ENCODE assay signal across 9 mouse cellular contexts in genomic region chr6:124570026-124570425, GRCm38 (mm10). TPM values are rescaled to one million over a fixed set of nuclear protein-coding genes. Genes with fewer than 3 reads are reported as not detected.
DNase-seq lines count a peak whose midpoint lies in the region; ATAC-seq and TF ChIP-seq lines count a peak whose summit lies in the region.
"Had no signal": no experiment of that assay in that cellular context is flagged by ENCODE, and none has a peak within 500 bp of the region (broad histone marks: within the 10 kb centered on the region; RNA-seq: fewer than 3 reads in every experiment).

TSS of gene C1rb (plus strand) at chr6:124570294.

- no peaks in the 10 kb centered on the region for H3K9me3 ChIP-seq in ES-E14 (ENCODE audit: control insufficient read depth, insufficient read depth, low read depth, low read length)
- H3K9me3 ChIP-seq in embryonic facial prominence, embryonic 11.5 days (replicated peaks; ENCODE audit: control insufficient read depth, low read length): no peaks in the 10 kb centered on the region
- H3K9me3 ChIP-seq in heart, embryonic 13.5 days: no peaks in the 10 kb centered on the region
- no peaks in the 10 kb centered on the region for H3K9me3 ChIP-seq in lung, embryonic 14.5 days (ENCODE audit: low read depth, low read length)

- peak; percentile 91 for TF ChIP-seq CTCF in lung, embryonic 14.5 days (IDR thresholded peaks at IDR 0.05; ENCODE audit: low read depth)

- WGBS in embryonic facial prominence, embryonic 11.5 days: 1% methylated on average over 8 of the region's 8 CpGs
- WGBS in heart, embryonic 13.5 days: 2% methylated on average over 8 of the region's 8 CpGs
- WGBS in large intestine, adult 2 months: 5% methylated on average over 8 of the region's 8 CpGs
- 1% methylated on average over 8 of the region's 8 CpGs for WGBS in lung, embryonic 14.5 days

- H3K27me3 ChIP-seq in embryonic facial prominence, embryonic 11.5 days (ENCODE audit: control insufficient read depth, insufficient read depth, low read length): no peaks in the 10 kb centered on the region
- no peaks in the 10 kb centered on the region for H3K27me3 ChIP-seq in heart, embryonic 13.5 days (replicated peaks)
- no peaks in the 10 kb centered on the region for H3K27me3 ChIP-seq in lung, embryonic 14.5 days (ENCODE audit: insufficient read depth, low read length)

- ATAC-seq in embryonic facial prominence, embryonic 11.5 days (replicated peaks; ENCODE audit: insufficient number of reproducible peaks, low FRiP score, low TSS enrichment, low read depth): no peak
- ATAC-seq in heart, embryonic 13.5 days (ENCODE audit: extremely low read depth, insufficient number of reproducible peaks, low FRiP score, low TSS enrichment): no peak
- peak; percentile 38; the same call in 1 of the 2 replicates for ATAC-seq in lung, embryonic 14.5 days (ENCODE audit: insufficient read depth)
- no peak for ATAC-seq in erythroid progenitor cell, adult 5-6 weeks (replicated peaks; ENCODE audit: low FRiP score, poor library complexity, severe bottlenecking)

- H3K36me3 ChIP-seq in ES-E14 (ENCODE audit: control insufficient read depth, insufficient read depth, low read length, poor library complexity, severe bottlenecking): no peaks in the 10 kb centered on the region
- H3K36me3 ChIP-seq in embryonic facial prominence, embryonic 11.5 days (replicated peaks; ENCODE audit: control insufficient read depth, insufficient read depth, low read depth, low read length): no peaks in the 10 kb centered on the region
- no peaks in the 10 kb centered on the region for H3K36me3 ChIP-seq in heart, embryonic 13.5 days
- no peaks in the 10 kb centered on the region for H3K36me3 ChIP-seq in lung, embryonic 14.5 days (ENCODE audit: insufficient read depth)

- peak; percentile 60 for DNase-seq in ES-E14 (ENCODE audit: low read depth, low spot score)
- peak; percentile 85 for DNase-seq in adrenal gland, postnatal 14 days
- DNase-seq in embryonic facial prominence, embryonic 11.5 days (ENCODE audit: low spot score): peak; percentile 78
- peak; percentile 46 for DNase-seq in large intestine, adult 2 months (ENCODE audit: low read depth, low spot score)
- peak; percentile 85 for DNase-seq in lung, embryonic 14.5 days
- DNase-seq in right cerebral cortex, adult 18-20 months: peak; percentile 38

- H3K4me3 ChIP-seq in ES-E14 (ENCODE audit: insufficient read depth in 1 of 2, low read depth in 1 of 2, low read length in 2 of 2, poor library complexity in 1 of 2, severe bottlenecking in 1 of 2): peak within 1 kb of the TSS in 1 of 2 experiments; percentile 31; a peak in 1 of 4 replicates
- no peak within 1 kb of the TSS for H3K4me3 ChIP-seq in embryonic facial prominence, embryonic 11.5 days (ENCODE audit: low read depth, low read length)
- no peak within 1 kb of the TSS for H3K4me3 ChIP-seq in heart, embryonic 13.5 days
- no peak within 1 kb of the TSS for H3K4me3 ChIP-seq in lung, embryonic 14.5 days (ENCODE audit: low read depth, low read length)

- peaks cover 0 to 2% of the 10 kb centered on the region in 2 experiments; a peak in 1 of 4 replicates for H3K4me1 ChIP-seq in ES-E14 (ENCODE audit: control insufficient read depth in 2 of 2, insufficient read depth in 2 of 2, low read length in 2 of 2, poor library complexity in 1 of 2)
- H3K4me1 ChIP-seq in embryonic facial prominence, embryonic 11.5 days (ENCODE audit: control insufficient read depth, insufficient read depth, low read length): no peaks in the 10 kb centered on the region; the same call in 1 of the 2 replicates
- H3K4me1 ChIP-seq in heart, embryonic 13.5 days: peaks cover 5% of the 10 kb centered on the region; the same call in 1 of the 2 replicates
- no peaks in the 10 kb centered on the region for H3K4me1 ChIP-seq in lung, embryonic 14.5 days (ENCODE audit: insufficient read depth)

- no peak within 1 kb of the TSS for H3K4me2 ChIP-seq in embryonic facial prominence, embryonic 11.5 days (ENCODE audit: low read depth, low read length)
- H3K4me2 ChIP-seq in heart, embryonic 13.5 days: peak within 1 kb of the TSS; percentile 51
- no peak within 1 kb of the TSS for H3K4me2 ChIP-seq in lung, embryonic 14.5 days

- in situ Hi-C loops in ES-E14 (cut with MboI; ENCODE audit: low sequenced_read_pairs in 2 of 2, unreplicated experiment in 2 of 2): no loop called here

- no peak within 1 kb of the TSS for H3K27ac ChIP-seq in ES-E14 (ENCODE audit: insufficient read depth, low read depth, low read length, poor library complexity, severe bottlenecking)
- no peak within 1 kb of the TSS for H3K27ac ChIP-seq in embryonic facial prominence, embryonic 11.5 days (replicated peaks; ENCODE audit: low read depth, low read length)
- H3K27ac ChIP-seq in heart, embryonic 13.5 days (replicated peaks): no peak within 1 kb of the TSS
- no peak within 1 kb of the TSS for H3K27ac ChIP-seq in lung, embryonic 14.5 days (ENCODE audit: low read depth)

- H3K9ac ChIP-seq in ES-E14 (ENCODE audit: insufficient read depth, low read depth, low read length, poor library complexity, severe bottlenecking): no peak within 1 kb of the TSS
- H3K9ac ChIP-seq in embryonic facial prominence, embryonic 11.5 days (replicated peaks; ENCODE audit: low read length): no peak within 1 kb of the TSS
- H3K9ac ChIP-seq in heart, embryonic 13.5 days: no peak within 1 kb of the TSS
- H3K9ac ChIP-seq in lung, embryonic 14.5 days: no peak within 1 kb of the TSS

TF ChIP-seq in ES-E14, 5 proteins besides CTCF, POLR2A, EP300 and RAD21:
- TF ChIP-seq CHD2 (IDR thresholded peaks at IDR 0.05; ENCODE audit: low read depth, low read length) (no peak), ZNF384 (IDR thresholded peaks at IDR 0.05; ENCODE audit: low read depth, low read length) (0 out of 2 replicates have a peak, but pooled peaks have one; percentile 50)

RNA-seq across cellular contexts. Expression of gene C1rb, which starts in this region (rescaled TPM):
- 0.26 TPM in 1 of 2 replicates, not detected in the other for total RNA-seq in ES-E14 (2012; rRNA removed)
- 3.1 and 6.0 TPM in 2 replicates for total RNA-seq in adrenal gland, postnatal 14 days (2021)
- not detected in 2 replicates for polyA plus RNA-seq in embryonic facial prominence, embryonic 11.5 days (2014; fragmentation: Nextera tagmentation; extraction: Ambion mirVana)
- not detected in 2 replicates for polyA plus RNA-seq in heart, embryonic 13.5 days (2015; fragmentation: Nextera tagmentation; extraction: Ambion mirVana)
- polyA plus RNA-seq in large intestine, adult 2 months (2012; rRNA removed): 0.04 TPM in 1 of 2 replicates, not detected in the other
- polyA plus RNA-seq in lung, embryonic 14.5 days (2014; fragmentation: Nextera tagmentation; extraction: Ambion mirVana): not detected in 2 replicates
- not detected in 2 replicates for total RNA-seq in erythroid progenitor cell, adult 5-6 weeks (2015; ENCODE audit: low replicate concordance)
- not detected in 2 replicates for total RNA-seq in erythroid progenitor cell, adult 5-6 weeks (2017; ENCODE audit: low replicate concordance)
- total RNA-seq: neutrophil, adult 5-6 weeks had no signal

Comparison
In these comparisons a context has a peak if more than half of its experiments do, and no peak if none do; other contexts are left out.
1. Peak in DNase-seq in ES-E14; RNA of the gene not detected or under 1 TPM.
2. Peak in DNase-seq in embryonic facial prominence, embryonic 11.5 days; RNA of the gene not detected or under 1 TPM.
3. Peak in DNase-seq in large intestine, adult 2 months; RNA of the gene not detected or under 1 TPM.
4. Peak in DNase-seq and ATAC-seq in lung, embryonic 14.5 days; RNA of the gene not detected or under 1 TPM.